Mouse (Mus musculus) forebrain, postnatal 0 days (tissue): ENCODE measurements around the gene Nr2c1. TPM values are rescaled to one million over a fixed set of nuclear protein-coding genes. Genes with fewer than 3 reads are reported as not detected.

Source experiments
- ATAC-seq: fragments of 200-750 bp; cut with Nextera tagmentation; 2 replicates; pipeline ENCODE4 v1.8.0; 2017; ENCODE audit warnings: mild to moderate bottlenecking, moderate library complexity
- DNase-seq: peaks from one replicate; pipeline ENCODE4 v3.0.0-alpha.2; 2015
- H3K27ac ChIP-seq: fragments of 300-500 bp; sonication (generic); 2 replicates; pipeline ENCODE4 v1.5.1; 2014; ENCODE audit warnings: low read depth, mild to moderate bottlenecking, antibody characterized with exemption, low read length, moderate library complexity, mixed read lengths
- H3K27me3 ChIP-seq: fragments of 300-500 bp; sonication (generic); 2 replicates; pipeline ENCODE4 v1.6.1; 2014; ENCODE audit warnings: mild to moderate bottlenecking, low read length, mixed read lengths; ENCODE audit not compliant: insufficient read depth
- H3K36me3 ChIP-seq: fragments of 300-500 bp; sonication (generic); 2 replicates; pipeline ENCODE4 v1.6.1; 2014; ENCODE audit warnings: mild to moderate bottlenecking, moderate library complexity; ENCODE audit not compliant: insufficient read depth
- H3K4me1 ChIP-seq: fragments of 300-500 bp; sonication (generic); 2 replicates; pipeline ENCODE4 v1.6.1; 2014; ENCODE audit warnings: antibody characterized with exemption; ENCODE audit not compliant: insufficient read depth
- H3K4me2 ChIP-seq: fragments of 300-500 bp; sonication (generic); 2 replicates; pipeline ENCODE4 v1.6.1; 2014; ENCODE audit warnings: low read depth, mild to moderate bottlenecking, moderate library complexity
- H3K4me3 ChIP-seq: fragments of 300-500 bp; sonication (generic); 2 replicates; pipeline ENCODE4 v1.5.1; 2014; ENCODE audit warnings: low read depth, low read length, mixed read lengths
- H3K9ac ChIP-seq: fragments of 300-500 bp; sonication (generic); 2 replicates; pipeline ENCODE4 v1.6.1; 2014; ENCODE audit warnings: mild to moderate bottlenecking
- H3K9me3 ChIP-seq: fragments of 300-500 bp; sonication (generic); 2 replicates; pipeline ENCODE4 v1.6.1; 2016; ENCODE audit warnings: low read length
- CTCF ChIP-seq: sonication (generic); IDR thresholded peaks from 2 replicates; pipeline ENCODE4 v1.5.1; 2016; ENCODE audit warnings: antibody characterized with exemption, control low read depth, low read depth
- WGBS: fragments of 180-500 bp; shearing (Covaris S2); extraction: QIAGEN DNeasy Blood & Tissue Kit; methylation state at CpG from one replicate; pipeline ENCODE4 v1.1.7; 2014; 5-methylcytosine and 5-hydroxymethylcytosine counted together
- polyA plus RNA-seq: library from polyadenylated mRNA; unstranded; fragments of >200 nt; fragmentation: Nextera tagmentation; extraction: Ambion mirVana; gene quantifications from 2 replicates; pipeline ENCODE4 v1.2.1, GENCODE M21; 2015
- total RNA-seq: library from RNA; depleted of rRNA; stranded (reverse); fragments of >200 nt; gene quantifications from 2 replicates; pipeline ENCODE4 v1.2.3, GENCODE M21; 2014

The Nr2c1 gene
- total and polyA plus RNA-seq, 2 experiments from 2014 or later = 3.2 to 8.4 TPM

DNA sequence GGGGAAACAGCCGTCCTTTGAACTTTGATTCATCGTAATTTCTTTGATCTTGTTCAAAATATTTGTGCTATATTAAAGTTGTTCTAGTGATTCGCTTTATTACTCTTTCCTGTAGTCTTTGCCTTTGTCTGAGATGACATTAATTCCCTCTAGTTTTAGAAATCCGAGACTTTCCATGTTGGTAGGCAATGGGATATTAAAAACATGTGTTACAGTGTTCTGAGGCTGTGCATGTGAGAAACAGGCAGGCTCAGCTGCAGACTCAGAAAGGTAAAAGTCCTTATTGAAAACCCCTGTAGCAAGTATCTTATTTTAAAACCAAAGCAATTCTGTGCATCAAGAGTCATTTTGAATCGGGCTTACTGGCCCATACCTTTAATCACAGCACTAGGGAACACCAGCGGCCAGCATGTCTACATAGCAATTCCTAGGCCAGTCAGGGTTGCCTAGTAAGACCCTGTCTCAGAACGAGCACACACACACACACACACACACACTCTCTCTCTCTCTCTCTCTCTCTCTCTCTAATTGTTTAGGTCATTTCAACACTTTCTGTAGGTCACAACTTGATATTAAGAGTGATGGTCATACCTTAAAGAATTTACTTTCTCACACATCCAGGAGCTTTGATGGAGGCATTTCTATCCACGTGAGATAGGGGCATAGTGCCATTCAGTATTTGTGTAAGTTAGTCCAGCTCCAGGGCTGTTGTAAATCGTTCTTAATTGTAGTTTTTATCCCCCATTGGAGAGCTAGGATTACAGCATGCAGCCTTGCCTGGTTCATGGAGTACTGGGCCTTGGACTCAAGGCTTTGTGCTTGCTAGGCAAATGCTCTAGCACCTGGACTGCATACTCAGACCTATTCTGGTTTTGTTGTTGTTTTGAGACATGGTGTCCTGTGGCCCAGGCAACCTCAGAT lies 36.7 kb upstream of the Nr2c1 start:
- DNase-seq (no peak), ATAC-seq (no peak)
- Histone ChIP-seq H3K4me3 (no peak overlapping the region), H3K4me2 (no peak overlapping the region), H3K27ac (no peak overlapping the region), H3K4me1 (no peaks in the 10 kb centered on the region; the same call in 1 of the 2 replicates), H3K9me3 (no peaks in the 10 kb centered on the region), H3K36me3 (no peaks in the 10 kb centered on the region), H3K9ac (no peak overlapping the region), H3K27me3 (no peaks in the 10 kb centered on the region)
- 85% methylated on average over 9 of the region's 9 CpGs for WGBS
- TF ChIP-seq CTCF = no peak

DNA sequence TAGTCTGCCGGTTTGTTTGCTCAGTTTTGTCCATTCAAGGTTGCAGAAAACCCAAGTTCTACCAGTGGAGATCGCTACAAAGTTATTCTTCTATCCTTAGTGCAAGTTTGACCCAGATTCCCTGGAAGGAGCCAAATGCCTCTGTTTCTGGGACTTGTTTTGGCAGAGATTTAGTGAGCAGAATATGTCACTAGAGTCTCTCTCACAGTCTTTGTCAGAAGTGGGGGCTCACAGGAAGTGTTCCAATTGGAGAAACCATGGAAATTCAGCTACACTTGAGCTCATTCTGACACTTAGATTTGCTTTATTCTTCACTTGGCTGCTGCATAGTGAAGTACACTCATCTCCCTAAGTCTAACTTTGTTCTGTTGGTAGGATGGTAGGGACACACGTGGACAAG lies 35.6 kb upstream of the Nr2c1 start:
- no peak for DNase-seq
- Histone ChIP-seq H3K27me3 (no peaks in the 10 kb centered on the region), H3K36me3 (no peaks in the 10 kb centered on the region), H3K4me1 (no peaks in the 10 kb centered on the region; the same call in 1 of the 2 replicates), H3K9me3 (no peaks in the 10 kb centered on the region), H3K9ac (no peak overlapping the region), H3K4me2 (no peak overlapping the region), H3K27ac (no peak overlapping the region), H3K4me3 (no peak overlapping the region)
- TF ChIP-seq CTCF = no peak
- peak; percentile 24; the same call in 1 of the 2 replicates for ATAC-seq
- WGBS = 68% methylated on average over 3 of the region's 3 CpGs

- Histone ChIP-seq H3K27ac (no peak overlapping the region), H3K27me3 (no peaks in the 10 kb centered on the region), H3K9ac (no peak overlapping the region), H3K4me1 (no peaks in the 10 kb centered on the region; the same call in 1 of the 2 replicates), H3K9me3 (no peaks in the 10 kb centered on the region), H3K4me3 (no peak overlapping the region), H3K36me3 (no peaks in the 10 kb centered on the region), H3K4me2 (0 out of 2 replicates have a peak overlapping the region, but pooled peaks have one; percentile 21)
- WGBS = 36% methylated on average over 6 of the region's 6 CpGs
- ATAC-seq = peak; percentile 94
- peak; percentile 88 for DNase-seq
- TF ChIP-seq CTCF = peak; percentile 80
Measured at GRCm38 (mm10) chr10:94115893-94116599, 31.8 kb upstream of the Nr2c1 start.

DNA sequence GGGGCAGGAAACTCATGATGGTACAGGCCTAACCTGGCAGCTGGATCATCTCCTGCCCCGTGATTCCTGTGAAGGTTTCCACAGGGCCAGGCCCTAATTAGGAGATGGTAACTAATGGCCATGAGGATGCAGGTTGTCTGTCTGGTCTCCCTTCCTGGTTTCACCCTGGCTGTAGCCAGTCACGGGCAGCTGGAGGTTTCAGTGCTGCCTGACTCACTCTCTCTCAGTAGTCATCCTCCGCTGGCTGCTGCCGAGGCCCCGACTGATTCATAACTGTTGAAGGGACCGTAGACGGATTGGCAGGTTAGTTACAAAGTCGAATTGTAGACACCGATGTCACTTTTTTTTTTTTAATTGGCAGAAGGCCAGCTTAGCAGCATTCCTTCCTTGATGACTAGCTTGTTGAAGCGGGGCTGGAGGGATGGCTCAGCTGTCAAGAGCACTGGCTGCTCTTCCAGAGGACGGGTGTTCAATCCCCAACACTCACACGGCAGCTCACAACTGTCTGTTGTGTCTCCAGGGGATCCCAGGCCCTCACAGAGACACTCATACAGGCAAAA lies 31.0 kb upstream of the Nr2c1 start:
- Histone ChIP-seq H3K27me3 (no peaks in the 10 kb centered on the region), H3K9me3 (no peaks in the 10 kb centered on the region), H3K9ac (no peak overlapping the region), H3K4me1 (no peaks in the 10 kb centered on the region; the same call in 1 of the 2 replicates), H3K4me3 (no peak overlapping the region), H3K36me3 (no peaks in the 10 kb centered on the region), H3K27ac (no peak overlapping the region), H3K4me2 (no peak overlapping the region)
- ATAC-seq (no peak), DNase-seq (no peak)
- no peak for TF ChIP-seq CTCF
- 68% methylated on average over 12 of the region's 12 CpGs for WGBS

DNA sequence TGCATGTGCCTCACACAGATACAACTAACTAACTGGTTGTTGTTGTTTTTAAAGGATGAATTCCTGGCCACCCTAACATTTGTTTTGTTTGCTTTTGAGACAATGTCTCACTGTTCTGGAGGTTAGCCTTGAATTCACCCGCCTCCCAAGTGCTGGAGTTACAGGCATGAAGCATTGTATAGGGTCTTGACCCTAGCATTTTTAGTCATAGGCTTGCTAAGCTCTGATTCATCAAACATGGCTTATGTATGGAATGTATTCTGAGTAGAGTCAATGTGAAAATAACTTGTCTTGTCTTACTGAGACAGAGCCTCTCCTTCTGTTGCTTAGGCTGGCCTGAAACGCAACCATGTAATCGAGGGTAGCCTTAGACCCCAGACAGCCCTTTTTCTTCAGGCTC lies 29.9 kb upstream of the Nr2c1 start:
- Histone ChIP-seq H3K4me1 (no peaks in the 10 kb centered on the region), H3K9ac (no peak overlapping the region), H3K4me2 (no peak overlapping the region), H3K9me3 (no peaks in the 10 kb centered on the region), H3K27ac (no peak overlapping the region), H3K4me3 (no peak overlapping the region), H3K36me3 (no peaks in the 10 kb centered on the region), H3K27me3 (no peaks in the 10 kb centered on the region)
- DNase-seq (no peak), ATAC-seq (no peak)
- 93% methylated on average over 3 of the region's 3 CpGs for WGBS
- TF ChIP-seq CTCF = no peak

GRCm38 (mm10) chr10:94118993-94119392 lies 28.8 kb upstream of the Nr2c1 start:
- no peak for TF ChIP-seq CTCF
- Histone ChIP-seq H3K9ac (no peak overlapping the region), H3K27ac (no peak overlapping the region), H3K36me3 (no peaks in the 10 kb centered on the region), H3K4me1 (no peaks in the 10 kb centered on the region), H3K4me2 (no peak overlapping the region), H3K27me3 (no peaks in the 10 kb centered on the region), H3K4me3 (no peak overlapping the region), H3K9me3 (no peaks in the 10 kb centered on the region)
- ATAC-seq (no peak), DNase-seq (no peak)
- WGBS = 93% methylated on average over 7 of the region's 7 CpGs
